Mouse (Mus musculus) embryonic fibroblast, embryonic 13.5 days (primary cell): ENCODE results near the gene Olfr1160.

Experiments
- CTCF ChIP-seq: IDR thresholded peaks from 2 replicates; pipeline ENCODE4 v1.5.1; 2011; ENCODE audit warnings: mild to moderate bottlenecking, control low read depth, low read length, moderate library complexity, borderline replicate concordance; ENCODE audit not compliant: insufficient read depth
- POLR2A ChIP-seq: IDR thresholded peaks from 2 replicates; pipeline ENCODE4 v1.6.1; 2011; ENCODE audit warnings: low read depth, mild to moderate bottlenecking, control low read depth, low read length, moderate library complexity

DNA sequence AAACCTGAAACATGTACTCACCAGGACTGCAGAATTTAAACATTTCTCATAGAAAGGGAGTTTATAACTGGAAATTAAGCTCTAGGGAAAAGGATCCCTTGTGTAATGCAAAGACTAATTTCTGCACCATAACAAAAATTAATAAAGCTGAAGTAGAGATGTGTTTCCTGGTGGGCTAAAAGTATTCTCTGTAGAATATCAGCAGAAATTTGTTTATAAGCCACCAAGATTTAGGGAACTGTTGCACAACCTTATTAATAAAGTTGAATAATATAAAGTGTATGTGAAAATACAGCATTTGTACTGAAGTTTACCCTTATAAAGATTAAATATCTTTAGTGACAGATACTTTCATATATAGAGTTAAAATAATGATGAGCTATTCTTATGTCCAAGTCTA, 55.1 kb downstream of the Olfr1160 start, which contains the start of gene Olfr1156:
- TF ChIP-seq CTCF (no peak), POLR2A (no peak)
